Mouse (Mus musculus) urinary bladder, postnatal 4 days (tissue): ENCODE data around the gene Synpo2.

ENCODE experiments used
- DNase-seq, 2 experiments: peaks; one replicate each; pipeline ENCODE4 v3.0.0; 2021 to 2022; ENCODE audit warnings: low spot score in 2 of 2

The Synpo2 gene

DNA sequence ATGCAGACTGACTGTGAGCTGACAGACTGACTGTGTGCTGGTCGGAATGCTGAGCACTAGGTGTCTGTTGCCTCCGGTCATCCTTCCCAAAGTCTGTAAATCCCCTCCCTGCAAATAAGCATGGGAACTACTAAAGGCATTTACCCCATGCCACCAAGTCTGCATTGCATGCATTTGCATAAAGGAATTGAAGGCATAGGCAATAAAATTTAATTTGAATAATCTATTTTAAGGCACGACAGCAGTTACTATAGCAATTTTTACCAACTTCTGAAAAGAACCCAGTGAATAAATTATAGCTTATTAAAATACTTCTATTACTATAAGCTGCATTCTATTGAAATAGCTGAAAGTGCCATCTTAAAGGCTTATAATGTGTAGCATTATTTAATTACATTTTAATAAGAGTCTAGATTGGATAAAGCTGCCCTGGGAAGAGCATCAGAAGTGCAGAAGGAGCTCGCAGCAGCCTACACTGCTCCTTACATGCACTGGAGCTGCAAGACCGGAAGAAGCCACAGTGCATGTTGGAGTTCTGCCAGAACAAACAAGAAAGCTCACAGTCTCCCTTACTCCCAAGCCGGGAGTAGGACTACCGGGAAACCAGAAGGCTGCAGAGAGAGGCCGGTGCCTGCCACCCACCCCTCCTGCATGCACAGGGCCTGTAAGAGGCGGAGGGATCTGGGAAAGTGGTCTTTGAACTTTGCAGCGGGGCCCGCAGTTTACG, 142.9 kb downstream of the Synpo2 start:
- DNase-seq = peak in 1 of 2 experiments; percentile 17

DNA sequence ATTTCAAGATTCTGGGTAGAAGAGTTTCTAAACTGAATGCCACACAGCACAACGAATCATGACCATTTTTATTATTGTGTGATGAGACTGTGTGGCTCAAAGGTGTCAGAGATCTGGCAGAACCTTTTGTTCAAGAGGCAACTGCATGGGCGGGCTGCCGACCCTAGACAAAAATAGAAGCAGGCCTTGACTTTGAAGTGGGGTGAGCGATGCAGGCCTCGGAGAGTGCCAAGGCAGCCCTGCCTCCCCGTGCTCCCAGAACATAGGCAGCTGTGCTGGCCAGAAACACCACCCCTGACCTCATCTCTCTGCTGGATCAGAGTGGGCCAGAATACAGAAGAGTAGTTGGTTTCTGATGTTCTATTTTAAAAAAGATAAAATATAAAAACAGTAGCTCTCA, 143.5 kb downstream of the Synpo2 start:
- DNase-seq = peak in 1 of 2 experiments; percentile 55

DNA sequence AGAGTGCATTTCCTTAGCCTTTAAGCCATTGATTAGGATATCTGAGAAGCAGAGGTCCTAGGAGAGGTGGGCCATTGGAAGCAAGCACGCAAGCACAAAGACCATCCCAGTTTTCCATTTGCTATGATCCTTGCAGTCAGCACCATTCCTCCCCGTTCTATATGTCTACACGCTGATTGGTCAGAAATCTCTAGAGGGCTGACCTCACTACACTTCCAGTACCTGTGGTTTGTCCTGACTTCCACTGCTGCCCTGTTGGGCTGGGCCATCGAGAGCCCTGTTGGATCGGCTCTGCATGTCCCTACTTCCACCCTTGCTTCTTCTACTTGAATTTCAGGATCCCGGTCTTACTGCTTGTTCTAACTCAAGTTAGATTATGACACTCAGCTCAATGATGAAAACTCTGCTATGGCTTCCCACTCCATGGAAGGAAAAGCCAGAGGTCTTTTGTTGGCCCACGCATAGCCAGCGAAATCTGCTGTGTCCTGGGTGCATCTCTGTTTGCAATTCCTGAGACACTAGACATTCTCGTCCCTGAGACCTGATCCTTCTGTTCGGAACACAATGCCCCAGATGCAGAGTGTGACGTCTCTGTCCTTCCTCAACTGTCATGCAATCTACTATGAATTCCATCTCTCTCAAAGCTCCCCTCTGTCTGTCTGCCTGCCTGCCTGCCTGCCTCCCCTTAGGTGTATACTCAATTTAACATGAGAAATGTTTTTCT, 146.5 kb downstream of the Synpo2 start:
- no peak for DNase-seq

DNA sequence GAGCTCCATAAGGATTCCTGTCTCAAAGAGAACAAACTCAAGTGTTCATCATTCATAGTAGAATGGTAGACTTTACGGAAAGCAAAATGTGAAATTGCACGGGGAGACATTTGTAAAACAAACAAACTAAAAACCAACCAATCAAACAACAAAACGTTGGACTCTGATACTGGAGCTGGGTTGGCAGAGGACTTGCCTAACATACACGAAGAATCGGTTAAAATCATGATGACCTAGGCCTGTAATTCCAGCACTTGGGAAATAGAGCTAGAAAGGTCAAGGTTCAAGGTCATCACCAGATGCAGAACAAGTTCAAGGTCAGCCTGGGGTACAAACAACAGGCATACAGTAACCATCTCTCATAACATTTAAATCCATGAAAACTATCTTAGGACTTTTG, 147.7 kb downstream of the Synpo2 start:
- DNase-seq = no peak

DNA sequence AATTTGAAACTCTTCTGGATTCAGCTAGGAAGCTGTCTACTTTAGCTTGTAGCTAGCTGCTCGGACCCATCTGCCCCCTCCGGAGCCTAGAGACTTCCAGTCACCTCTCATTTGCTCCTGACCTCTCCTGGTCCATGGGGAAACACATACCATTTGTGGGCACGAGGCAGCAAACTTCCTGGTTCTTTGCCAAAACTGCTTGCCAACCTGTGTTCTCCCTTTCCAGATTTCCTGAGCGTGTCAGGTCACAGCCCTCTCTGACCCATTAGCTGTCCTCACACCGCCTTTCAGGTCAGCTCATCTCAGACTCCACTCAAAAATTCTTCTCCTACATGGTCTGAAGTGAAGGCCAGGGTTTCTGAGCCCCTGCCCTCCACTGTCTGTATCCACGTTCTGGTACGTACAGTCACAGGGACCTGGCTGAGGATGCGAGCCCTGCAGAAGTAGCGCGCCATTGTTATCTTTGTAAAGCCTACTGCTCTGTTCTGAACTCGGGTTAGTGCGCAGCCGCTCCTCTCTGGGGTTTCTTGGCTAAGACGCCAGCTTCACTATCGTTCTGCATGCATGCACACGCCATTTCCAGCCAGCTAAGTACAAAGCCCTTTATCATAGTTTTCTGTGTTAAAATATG, 150.0 kb downstream of the Synpo2 start:
- DNase-seq = no peak

DNA sequence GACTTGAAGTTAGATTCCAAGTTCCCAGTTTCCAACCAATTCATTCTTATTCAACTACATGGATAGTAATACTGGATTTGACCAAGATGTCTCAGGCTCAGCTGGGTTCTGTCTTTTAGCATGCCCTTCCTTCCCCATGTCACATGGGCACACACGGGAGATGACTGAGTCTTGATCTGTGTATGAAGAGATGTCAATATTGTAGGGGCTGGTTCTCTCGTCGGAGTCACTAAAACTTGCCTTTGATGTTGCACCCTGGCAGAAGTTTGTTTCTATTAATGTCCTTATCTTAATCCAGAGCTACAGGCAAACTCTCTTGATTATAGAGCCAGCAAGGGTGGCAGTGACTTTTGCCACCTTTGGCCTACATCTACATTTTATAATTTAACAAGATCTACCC, 154.3 kb downstream of the Synpo2 start:
- DNase-seq = no peak

DNA sequence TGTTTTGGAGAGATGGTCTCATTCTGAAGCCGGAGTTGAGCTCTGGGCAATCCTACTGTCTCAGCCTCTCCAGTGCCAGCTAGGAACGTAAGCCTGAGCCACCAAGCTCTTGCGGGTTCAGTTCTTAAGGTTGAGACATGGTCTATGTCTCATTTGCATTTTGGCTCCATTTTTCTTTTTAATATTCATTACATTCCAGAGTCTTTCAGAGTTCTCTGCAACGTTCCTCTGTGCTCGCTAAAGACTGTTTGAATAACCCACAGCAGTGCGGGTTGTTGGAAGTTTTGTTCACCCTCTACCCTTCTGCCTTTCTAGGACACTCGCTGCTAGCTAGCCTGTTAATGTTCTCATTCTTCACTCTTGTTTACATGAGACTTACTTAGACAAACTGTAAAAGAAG, 155.0 kb downstream of the Synpo2 start:
- no peak for DNase-seq

DNA sequence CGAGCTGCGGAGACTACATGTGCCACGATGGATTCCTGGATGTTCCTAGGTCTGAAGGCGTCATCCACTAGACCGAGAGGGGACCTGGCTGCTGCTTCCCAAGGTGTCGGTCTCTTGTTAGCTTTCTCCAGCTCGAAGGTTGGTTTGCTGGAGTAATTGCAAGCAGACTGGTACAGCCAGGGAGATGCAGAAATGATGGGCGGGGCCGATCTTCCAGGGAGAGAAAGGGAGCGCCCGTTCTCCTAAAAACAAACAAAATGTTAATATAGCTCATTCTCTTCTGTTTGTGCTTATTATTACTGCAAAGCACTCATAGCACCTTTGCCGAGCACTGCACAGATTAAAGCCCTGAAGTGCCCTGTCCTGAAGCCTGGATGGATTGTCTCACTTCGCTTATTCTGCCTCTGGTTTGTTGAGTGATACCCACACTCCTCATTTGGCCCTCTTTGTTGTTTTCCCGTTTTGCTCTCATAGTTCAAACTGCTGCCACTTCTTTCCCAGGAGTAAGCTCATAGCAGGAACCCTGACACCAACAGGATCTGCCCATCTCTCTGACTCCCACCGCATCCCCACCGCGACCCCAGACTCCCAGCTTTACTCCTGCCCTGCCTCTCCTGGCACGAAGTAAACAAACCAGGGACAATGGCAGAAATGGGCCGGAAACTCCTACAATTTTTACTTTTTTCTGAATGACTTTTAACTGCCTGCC, 155.8 kb downstream of the Synpo2 start:
- DNase-seq = no peak

DNA sequence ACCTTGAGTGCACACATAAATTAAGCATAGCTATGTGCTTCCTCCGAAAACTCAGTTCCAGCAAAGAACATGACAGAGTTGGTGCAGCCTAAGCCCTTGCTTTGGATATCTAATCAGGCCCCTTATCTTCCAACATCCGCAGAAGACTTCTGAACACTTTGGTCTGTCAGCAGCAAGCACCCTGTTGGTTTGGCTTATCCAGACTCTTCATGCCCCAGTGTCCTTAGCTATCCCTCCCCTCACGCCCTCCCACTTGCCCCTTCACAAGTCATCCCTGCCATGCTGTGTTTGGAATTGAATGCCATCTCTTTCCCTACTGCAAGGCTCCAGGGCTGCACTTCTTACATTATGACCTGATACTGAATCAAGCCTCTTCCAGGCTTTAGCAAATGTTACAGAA, 160.2 kb downstream of the Synpo2 start:
- DNase-seq = no peak

DNA sequence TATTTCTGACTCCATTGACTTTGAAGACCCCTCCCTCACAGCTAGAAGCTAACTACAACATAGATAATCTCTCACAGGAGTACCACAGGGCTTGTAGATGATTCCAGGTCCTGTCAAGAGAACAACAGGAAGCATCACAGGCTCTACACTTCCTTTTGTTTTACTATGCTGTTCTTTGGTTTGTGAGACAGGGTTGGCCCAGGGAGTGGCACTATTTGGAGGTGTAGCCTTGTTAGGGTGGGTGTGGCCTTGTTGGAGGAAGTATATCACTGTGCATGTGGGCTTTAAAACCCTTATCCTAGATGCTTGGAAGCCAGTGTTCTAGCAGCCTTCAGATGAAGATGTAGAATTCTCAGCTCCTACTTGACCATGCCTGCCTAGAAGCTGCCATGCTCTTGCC, 160.9 kb downstream of the Synpo2 start:
- DNase-seq = no peak

DNA sequence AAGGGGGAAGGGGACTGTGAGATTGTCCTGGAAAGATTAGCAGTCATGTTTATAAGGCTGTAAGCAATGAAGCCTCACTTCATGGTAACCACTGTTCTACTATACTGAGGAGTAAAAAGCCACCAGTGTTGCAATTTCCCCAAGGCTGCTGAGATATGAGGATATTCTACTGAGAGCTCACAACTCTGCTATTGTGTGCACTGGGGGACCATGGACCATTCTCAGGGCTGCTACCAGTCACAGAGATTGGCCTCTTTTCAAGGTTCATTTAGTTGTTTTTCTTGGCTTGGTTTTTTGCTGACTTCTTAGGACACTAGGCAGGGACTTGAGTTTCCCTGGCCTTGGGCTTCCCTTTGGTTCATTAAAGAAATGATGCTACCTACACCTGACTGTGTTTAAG, 162.6 kb downstream of the Synpo2 start:
- DNase-seq = no peak

DNA sequence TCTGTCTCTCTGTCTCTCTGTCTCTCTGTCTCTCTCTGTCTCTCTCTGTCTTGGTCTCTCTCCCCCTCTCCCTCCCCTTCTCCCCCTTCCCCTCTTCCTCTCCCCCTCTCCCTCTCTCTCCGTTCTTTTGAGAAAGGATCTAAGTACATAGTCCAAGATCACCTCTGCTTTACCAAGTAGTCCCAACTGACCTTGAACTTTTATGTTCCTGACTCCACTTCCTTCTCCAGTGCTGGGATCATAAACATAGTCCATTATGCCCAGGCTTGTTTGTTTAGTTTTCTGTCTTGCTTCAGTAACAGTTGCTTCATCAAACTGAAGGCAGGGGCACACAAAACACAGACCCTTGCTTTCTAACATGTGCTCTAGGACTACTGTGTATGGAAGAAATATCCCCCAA, 163.5 kb downstream of the Synpo2 start:
- no peak for DNase-seq

DNA sequence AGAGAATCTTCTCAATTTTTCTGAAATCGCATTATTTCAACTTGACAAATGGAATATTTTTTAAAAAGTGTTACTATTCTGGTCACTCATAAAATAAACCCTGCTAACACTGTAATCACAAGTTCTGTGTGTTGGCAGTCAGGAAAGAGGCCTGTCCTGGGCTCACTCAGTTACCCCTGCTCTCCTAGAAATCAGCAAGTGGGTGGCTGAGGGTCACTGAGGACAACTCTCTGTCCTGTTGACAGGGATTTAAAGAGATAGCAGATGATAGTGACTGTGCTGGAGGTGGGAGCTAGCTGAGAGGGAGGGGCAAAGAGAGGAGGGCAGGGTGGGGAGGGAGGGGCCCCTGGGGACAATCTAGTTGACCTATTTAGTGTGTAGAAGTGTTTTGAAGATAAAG, 165.0 kb downstream of the Synpo2 start:
- no peak for DNase-seq

DNA sequence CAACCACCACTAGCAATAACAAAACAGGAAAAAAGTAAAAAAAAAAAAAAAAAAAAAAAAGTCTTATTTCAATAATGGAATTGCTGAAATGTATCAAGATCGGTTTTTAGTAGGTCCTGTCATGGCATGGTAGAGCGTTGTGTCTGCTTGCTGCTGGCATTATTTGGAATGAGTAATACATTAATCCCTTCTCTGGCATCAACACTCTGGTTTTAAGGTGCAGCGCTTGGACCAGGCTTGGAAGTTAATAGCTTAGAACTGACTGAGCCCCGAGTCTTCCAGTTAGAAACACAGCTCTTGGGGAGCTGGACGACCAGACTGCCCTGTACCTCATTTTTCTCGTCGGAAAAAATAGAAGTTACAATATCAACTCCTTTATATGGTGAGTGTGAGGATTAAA, 169.1 kb downstream of the Synpo2 start:
- no peak for DNase-seq

DNA sequence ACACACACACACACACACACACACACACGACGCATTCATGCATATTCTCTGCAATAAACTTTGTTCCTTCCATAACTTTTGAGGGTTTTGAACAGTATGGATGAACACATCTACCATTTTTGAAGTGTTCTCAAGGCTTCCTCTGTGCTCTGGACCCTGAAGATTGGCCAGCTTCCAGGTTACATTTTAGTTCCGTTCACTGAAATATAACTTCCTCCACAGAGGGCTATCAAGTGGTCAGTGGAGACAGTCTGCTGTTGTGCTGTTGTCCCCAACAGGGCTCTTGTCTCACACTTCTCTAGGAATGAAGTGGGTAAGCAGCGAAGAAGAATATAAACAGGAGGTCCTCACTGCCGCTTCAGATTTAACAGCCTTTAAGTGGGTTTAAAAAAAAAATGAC, 170.5 kb downstream of the Synpo2 start:
- no peak for DNase-seq

DNA sequence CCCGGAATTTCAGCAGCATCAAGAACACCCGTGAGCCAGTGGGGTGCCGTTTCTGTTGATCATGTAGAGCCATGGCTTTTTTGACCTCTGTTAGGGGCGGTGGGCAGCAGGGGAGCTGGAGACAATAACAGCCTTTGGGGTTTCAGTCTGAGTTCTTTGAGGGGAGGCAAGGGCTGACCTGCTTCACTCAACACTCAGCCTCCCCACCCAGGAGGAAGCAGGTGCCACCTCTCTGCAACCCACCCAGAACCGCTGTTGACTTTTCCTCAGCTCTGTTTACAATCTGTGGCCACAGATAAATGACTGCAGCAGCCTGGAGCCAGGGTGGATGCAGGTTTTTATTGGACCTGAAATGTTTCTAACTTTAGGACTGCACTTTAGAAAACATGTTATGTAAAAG, 171.8 kb downstream of the Synpo2 start:
- no peak for DNase-seq

DNA sequence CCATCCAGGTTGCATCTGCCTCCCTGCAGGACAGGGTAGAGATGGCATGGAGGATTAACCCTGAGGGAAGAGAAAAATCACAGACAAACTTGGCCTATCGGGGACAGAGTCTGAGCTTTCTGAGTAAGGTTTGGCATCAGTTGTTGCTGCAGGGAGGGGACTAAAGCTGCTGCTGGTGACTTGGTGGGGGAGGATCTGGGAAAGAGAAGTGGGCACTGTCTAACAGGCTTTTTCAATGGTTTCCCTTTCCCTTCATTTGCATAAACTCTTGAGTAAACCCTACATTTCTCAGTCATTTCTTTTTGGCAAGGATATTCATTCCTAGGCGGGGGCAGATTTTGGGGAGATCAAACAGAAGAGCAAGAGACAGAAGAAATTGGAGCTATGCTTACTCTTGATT, 174.0 kb downstream of the Synpo2 start:
- no peak for DNase-seq

DNA sequence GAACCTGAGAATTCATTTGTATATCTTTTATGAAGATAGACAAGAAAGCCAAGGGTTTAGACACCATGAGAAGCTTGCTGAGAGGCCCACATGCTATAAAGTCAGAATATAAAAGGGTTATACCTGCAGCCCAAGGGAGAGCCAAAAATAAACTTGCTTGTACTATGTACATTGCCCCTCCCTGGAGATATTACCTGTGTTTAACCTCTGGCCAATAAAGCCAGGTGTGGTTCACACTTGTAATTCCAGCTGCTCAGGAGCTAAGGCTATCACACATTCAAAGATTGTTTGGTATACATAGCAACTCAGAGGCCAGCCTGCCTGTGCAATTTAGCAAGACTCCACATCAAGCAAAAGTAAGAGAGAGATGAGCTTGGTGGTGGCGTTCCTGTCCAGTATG, 177.1 kb downstream of the Synpo2 start:
- DNase-seq = no peak

DNA sequence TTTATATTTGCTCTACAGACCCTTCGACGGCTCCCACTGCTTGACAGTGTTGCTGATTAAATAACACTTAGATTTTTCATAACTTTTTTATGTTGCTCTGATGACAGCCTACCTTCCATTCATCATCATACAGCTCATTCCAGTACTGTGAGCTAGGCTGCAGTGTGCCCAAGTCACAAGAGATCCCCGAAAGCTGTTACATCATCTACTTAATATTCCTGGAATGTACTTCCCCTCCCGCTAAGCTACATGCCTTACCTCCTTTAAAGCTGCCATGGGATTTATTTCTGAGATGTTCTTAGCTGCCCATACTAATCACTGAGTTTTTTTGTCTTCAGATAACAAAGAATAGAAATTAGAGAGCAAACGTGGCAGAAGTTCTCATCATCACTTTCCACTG, 181.8 kb downstream of the Synpo2 start:
- no peak for DNase-seq

DNA sequence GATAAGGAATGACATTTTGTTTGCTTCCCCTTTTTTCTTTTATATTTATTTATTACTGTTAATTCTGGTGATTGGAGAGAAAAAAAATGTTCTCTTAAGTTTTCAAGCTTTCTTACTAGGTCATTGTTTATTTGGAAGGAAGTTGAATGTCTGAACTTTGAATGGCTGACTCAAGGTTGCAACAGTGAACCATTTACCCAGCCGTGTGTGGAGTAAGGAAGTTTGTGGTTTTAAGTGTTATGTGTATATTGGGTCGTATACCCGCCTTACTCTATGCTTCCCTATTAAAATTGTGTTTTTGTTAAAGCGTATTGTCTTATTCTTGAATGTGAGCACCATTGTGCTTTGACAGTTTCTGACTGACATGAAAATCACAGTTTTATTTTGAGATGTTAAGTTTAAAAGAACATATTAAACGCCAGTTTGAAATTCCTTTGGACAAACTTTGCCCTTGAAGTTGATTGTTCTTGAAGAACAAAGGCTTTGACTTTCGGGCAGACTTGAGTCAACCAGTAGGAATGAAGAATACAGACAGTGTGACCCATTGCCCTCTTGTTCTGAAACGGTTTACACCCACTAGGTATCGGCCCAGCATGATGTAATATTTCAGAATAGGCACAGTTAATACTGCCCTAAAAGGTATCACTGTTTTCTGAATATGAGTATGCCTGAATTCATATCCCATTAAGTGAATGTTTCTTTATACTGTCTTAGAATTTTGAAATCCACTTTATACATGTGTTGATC, 182.6 kb downstream of the Synpo2 start:
- DNase-seq = no peak

DNA sequence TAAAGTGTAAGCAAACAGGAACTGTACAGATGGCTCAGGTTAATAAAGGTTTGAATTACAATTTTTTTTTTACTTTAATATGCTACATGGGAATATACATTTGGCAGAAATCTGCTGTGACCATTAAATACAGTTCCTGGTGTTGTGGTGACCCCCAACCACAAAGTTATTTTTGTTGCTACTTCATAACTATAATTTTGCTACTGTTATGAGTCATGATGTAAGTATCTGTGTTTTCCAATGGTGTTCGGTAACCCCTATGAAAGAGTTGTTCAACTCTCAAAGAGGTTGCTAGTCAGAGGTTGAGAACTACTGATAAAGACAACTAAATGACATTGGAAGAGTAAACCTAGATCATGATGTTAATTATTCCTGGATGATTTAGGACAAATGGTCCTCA, 193.6 kb downstream of the Synpo2 start:
- no peak for DNase-seq

DNA sequence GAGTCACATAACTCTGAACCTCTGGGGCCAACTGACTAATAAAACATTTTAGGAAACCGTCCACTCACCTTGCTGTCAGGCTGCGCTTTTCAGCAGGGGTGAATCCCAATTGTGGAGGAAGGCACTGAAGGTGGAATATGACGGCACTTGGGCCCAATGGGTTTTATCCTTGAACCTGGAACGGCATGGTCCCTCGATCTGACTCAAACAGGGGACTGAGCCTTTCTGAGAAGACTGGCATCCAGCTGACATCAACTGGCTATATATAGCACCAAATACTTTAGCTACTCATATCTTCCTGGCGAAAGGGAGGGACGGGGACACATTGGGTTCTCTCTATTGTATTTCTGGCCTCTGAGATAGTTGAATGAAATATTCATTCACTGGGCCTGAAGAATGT, 201.2 kb downstream of the Synpo2 start, which contains the start of gene Myoz2:
TSS of gene Myoz2 (minus strand) at position 264 of the 400 bp plus-strand sequence.
- DNase-seq = no peak
